Mouse (Mus musculus): ENCODE data around the gene Kazn. TPM values are rescaled to one million over a fixed set of nuclear protein-coding genes. Genes with fewer than 3 reads are reported as not detected.

Kazn gene
- polyA plus RNA-seq, 1 experiment, result not detected

- TF ChIP-seq GATA1 (IDR thresholded peaks at IDR 0.05; ENCODE audit: low read length), result no peak
Observed at GRCm38 (mm10) chr4:142221757-142222072, 17.5 kb downstream of the Kazn start.

- TF ChIP-seq GATA1 (IDR thresholded peaks at IDR 0.05; ENCODE audit: low read length), result no peak
Observed at GRCm38 (mm10) chr4:142221025-142221756, 18.0 kb downstream of the Kazn start.

- no peak for TF ChIP-seq GATA1 (IDR thresholded peaks at IDR 0.05; ENCODE audit: low read length)
Observed at GRCm38 (mm10) chr4:142218997-142219396, 20.2 kb downstream of the Kazn start.

- no peak for TF ChIP-seq GATA1 (IDR thresholded peaks at IDR 0.05; ENCODE audit: low read length)
Observed at GRCm38 (mm10) chr4:142217048-142217447, 22.2 kb downstream of the Kazn start.

- TF ChIP-seq GATA1 (IDR thresholded peaks at IDR 0.05; ENCODE audit: low read length), result no peak
Observed at GRCm38 (mm10) chr4:142215760-142216159, 23.4 kb downstream of the Kazn start.

GRCm38 (mm10) chr4:142214532-142214931, 24.7 kb downstream of the Kazn start:
- no peak for TF ChIP-seq GATA1 (IDR thresholded peaks at IDR 0.05; ENCODE audit: low read length)

GRCm38 (mm10) chr4:142212425-142212824, 26.8 kb downstream of the Kazn start:
- TF ChIP-seq GATA1 (IDR thresholded peaks at IDR 0.05; ENCODE audit: low read length), result no peak

GRCm38 (mm10) chr4:142209884-142210283, 29.3 kb downstream of the Kazn start:
- TF ChIP-seq GATA1 (IDR thresholded peaks at IDR 0.05; ENCODE audit: low read length), result no peak

- no peak for TF ChIP-seq GATA1 (IDR thresholded peaks at IDR 0.05; ENCODE audit: low read length)
Observed at GRCm38 (mm10) chr4:142209476-142209875, 29.7 kb downstream of the Kazn start.

- no peak for TF ChIP-seq GATA1 (IDR thresholded peaks at IDR 0.05; ENCODE audit: low read length)
Observed at GRCm38 (mm10) chr4:142205693-142206092, 33.5 kb downstream of the Kazn start.

- no peak for TF ChIP-seq GATA1 (IDR thresholded peaks at IDR 0.05; ENCODE audit: low read length)
Observed at GRCm38 (mm10) chr4:142196626-142197025, 42.6 kb downstream of the Kazn start.

GRCm38 (mm10) chr4:142193780-142194179, 45.4 kb downstream of the Kazn start:
- TF ChIP-seq GATA1 (IDR thresholded peaks at IDR 0.05; ENCODE audit: low read length), result no peak

- TF ChIP-seq GATA1 (IDR thresholded peaks at IDR 0.05; ENCODE audit: low read length), result no peak
Observed at GRCm38 (mm10) chr4:142193151-142193578, 46.0 kb downstream of the Kazn start.

GRCm38 (mm10) chr4:142189960-142190359, 49.2 kb downstream of the Kazn start:
- no peak for TF ChIP-seq GATA1 (IDR thresholded peaks at IDR 0.05; ENCODE audit: low read length)

- TF ChIP-seq GATA1 (IDR thresholded peaks at IDR 0.05; ENCODE audit: low read length), result no peak
Observed at GRCm38 (mm10) chr4:142188501-142188900, 50.7 kb downstream of the Kazn start.

GRCm38 (mm10) chr4:142186155-142186554, 53.0 kb downstream of the Kazn start:
- no peak for TF ChIP-seq GATA1 (IDR thresholded peaks at IDR 0.05; ENCODE audit: low read length)

GRCm38 (mm10) chr4:142185533-142185900, 53.7 kb downstream of the Kazn start:
- TF ChIP-seq GATA1 (IDR thresholded peaks at IDR 0.05; ENCODE audit: low read length), result no peak
